In genomic region chr17:54298934-54299333, GRCm38 (mm10) we compare ENCODE assay signal across 9 mouse cellular contexts. TPM values are rescaled to one million over a fixed set of nuclear protein-coding genes. Genes with fewer than 3 reads are reported as not detected.
DNase-seq lines count a peak whose midpoint lies in the region; ATAC-seq and TF ChIP-seq lines count a peak whose summit lies in the region.
"Had no signal": no experiment of that assay in that cellular context is flagged by ENCODE, and none has a peak within 500 bp of the region (broad histone marks: within the 10 kb centered on the region; RNA-seq: fewer than 3 reads in every experiment).

Gene Slc5a7, minus strand, starts transcription at chr17:54299034.

- TF ChIP-seq CTCF in layer of hippocampus, adult 2 months (conservative IDR thresholded peaks at IDR 0.05) = no peak
- TF ChIP-seq CTCF in embryonic fibroblast, embryonic 13.5 days (IDR thresholded peaks at IDR 0.05; ENCODE audit: borderline replicate concordance, insufficient read depth, low read length) = no peak
- TF ChIP-seq CTCF in intestine, postnatal 0 days (IDR thresholded peaks at IDR 0.05; ENCODE audit: low read depth) = no peak
- no peak for TF ChIP-seq CTCF in cerebellum, adult 2 months (IDR thresholded peaks at IDR 0.05; ENCODE audit: borderline replicate concordance, insufficient read depth, low read depth, low read length)

- ATAC-seq in intestine, postnatal 0 days = no peak
- no peak for ATAC-seq in neural tube, embryonic 15.5 days (ENCODE audit: low FRiP score)

- H3K4me1 ChIP-seq in embryonic fibroblast, embryonic 13.5 days (ENCODE audit: control insufficient read depth, insufficient read depth, low read length) = no peaks in the 10 kb centered on the region
- no peaks in the 10 kb centered on the region for H3K4me1 ChIP-seq in intestine, postnatal 0 days (replicated peaks; ENCODE audit: control insufficient read depth, insufficient read depth, low read length)
- peaks cover 9% of the 10 kb centered on the region; the same call in 1 of the 2 replicates for H3K4me1 ChIP-seq in neural tube, embryonic 15.5 days
- H3K4me1 ChIP-seq in cerebellum, adult 2 months (ENCODE audit: control insufficient read depth, insufficient read depth, low read length) = no peaks in the 10 kb centered on the region; the same call in 1 of the 2 replicates

- no peak for DNase-seq in layer of hippocampus, adult 2 months (ENCODE audit: low spot score in 2 of 2)
- no peak for DNase-seq in layer of hippocampus, postnatal 14 days (ENCODE audit: low spot score in 2 of 2)
- DNase-seq in c-Kit-positive CD71-positive TER-119-positive erythroid progenitor cells, embryonic 14.5 days (ENCODE audit: low spot score) = no peak
- no peak for DNase-seq in cerebellum, adult 2 months
- no peak for DNase-seq in urinary bladder, postnatal 10 days (ENCODE audit: low spot score)

- H3K4me2 ChIP-seq in intestine, postnatal 0 days (replicated peaks; ENCODE audit: low read depth) = peak within 1 kb of the TSS; percentile 68
- peak within 1 kb of the TSS; percentile 93 for H3K4me2 ChIP-seq in neural tube, embryonic 15.5 days

- no peak for TF ChIP-seq POLR2A in embryonic fibroblast, embryonic 13.5 days (IDR thresholded peaks at IDR 0.05; ENCODE audit: low read depth, low read length)
- no peak for TF ChIP-seq POLR2A in cerebellum, adult 2 months (IDR thresholded peaks at IDR 0.05; ENCODE audit: borderline replicate concordance, insufficient read depth, low read length)

- no peak within 1 kb of the TSS for H3K27ac ChIP-seq in layer of hippocampus, adult 2 months
- no peak within 1 kb of the TSS for H3K27ac ChIP-seq in embryonic fibroblast, embryonic 13.5 days (ENCODE audit: insufficient read depth, low read length)
- H3K27ac ChIP-seq in intestine, postnatal 0 days (ENCODE audit: low read depth, low read length) = no peak within 1 kb of the TSS
- no peak within 1 kb of the TSS for H3K27ac ChIP-seq in neural tube, embryonic 15.5 days (replicated peaks)
- no peak within 1 kb of the TSS for H3K27ac ChIP-seq in cerebellum, adult 2 months (ENCODE audit: insufficient read depth, low read length)

- no peaks in the 10 kb centered on the region for H3K36me3 ChIP-seq in intestine, postnatal 0 days (ENCODE audit: control insufficient read depth, insufficient read depth)
- H3K36me3 ChIP-seq in neural tube, embryonic 15.5 days = no peaks in the 10 kb centered on the region
- H3K36me3 ChIP-seq: G1E had no signal

- no peaks in the 10 kb centered on the region for H3K27me3 ChIP-seq in intestine, postnatal 0 days (replicated peaks; ENCODE audit: control insufficient read depth, insufficient read depth, low read length)
- 0 out of 2 replicates have a peak, but pooled peaks cover 4% of the 10 kb centered on the region for H3K27me3 ChIP-seq in neural tube, embryonic 15.5 days (replicated peaks)
- no peaks in the 10 kb centered on the region; the same call in 1 of the 2 replicates for H3K27me3 ChIP-seq in cerebellum, adult 2 months (ENCODE audit: control insufficient read depth, insufficient read depth, low read length)

- no peak within 1 kb of the TSS for H3K9ac ChIP-seq in intestine, postnatal 0 days (ENCODE audit: low read depth, low read length)
- H3K9ac ChIP-seq in neural tube, embryonic 15.5 days (replicated peaks) = peak within 1 kb of the TSS; percentile 31

- peak within 1 kb of the TSS; percentile 41 for H3K4me3 ChIP-seq in layer of hippocampus, adult 2 months
- H3K4me3 ChIP-seq in embryonic fibroblast, embryonic 13.5 days (ENCODE audit: insufficient read depth, low read length) = peak within 1 kb of the TSS; percentile 32
- peak within 1 kb of the TSS; percentile 33 for H3K4me3 ChIP-seq in intestine, postnatal 0 days (ENCODE audit: low read depth, low read length)
- H3K4me3 ChIP-seq in neural tube, embryonic 15.5 days (replicated peaks) = peak within 1 kb of the TSS; percentile 45
- no peak within 1 kb of the TSS for H3K4me3 ChIP-seq in cerebellum, adult 2 months (replicated peaks; ENCODE audit: insufficient read depth, low read depth, low read length)

- WGBS in intestine, postnatal 0 days = 58% methylated on average over 1 of the region's 1 CpGs
- WGBS in neural tube, embryonic 15.5 days = 60% methylated on average over 1 of the region's 1 CpGs
- 86% methylated on average over 1 of the region's 1 CpGs for WGBS in cerebellum, adult 2 months

- no peaks in the 10 kb centered on the region for H3K9me3 ChIP-seq in intestine, postnatal 0 days (ENCODE audit: control insufficient read depth)
- H3K9me3 ChIP-seq in neural tube, embryonic 15.5 days (replicated peaks) = no peaks in the 10 kb centered on the region

RNA-seq across cellular contexts. Expression of gene Slc5a7, which starts in this region (rescaled TPM):
- total RNA-seq in layer of hippocampus, adult 2 months (2021) = under 1 TPM; 0.20 to 0.25 TPM
- total RNA-seq in layer of hippocampus, postnatal 14 days (2021) = 1 to 10 TPM in 1 of 2 experiments, under 1 TPM in 1; 0.81 to 1.0 TPM
- polyA plus RNA-seq in embryonic fibroblast, embryonic 13.5 days (2011; ENCODE audit: insufficient read length, low read depth, missing spikeins) = 12.9 and 17.9 TPM in 2 replicates
- polyA plus RNA-seq in intestine, postnatal 0 days (2015; fragmentation: Nextera tagmentation; extraction: Ambion mirVana) = 2.8 and 3.2 TPM in 2 replicates
- polyA plus RNA-seq in neural tube, embryonic 15.5 days (2015; fragmentation: Nextera tagmentation; extraction: Ambion mirVana) = 14.9 and 15.6 TPM in 2 replicates
- polyA plus RNA-seq in cerebellum, adult 2 months (2012; rRNA removed) = 7.3 and 10.0 TPM in 2 replicates
- polyA plus RNA-seq: G1E had no signal
